Mouse (Mus musculus): ENCODE results near the gene Cmtm1. TPM values are rescaled to one million over a fixed set of nuclear protein-coding genes. Genes with fewer than 3 reads are reported as not detected.
"Not testable (repeated sequence)": the region's sequence is repeated elsewhere in the genome, so short reads cannot be mapped to it uniquely, and the experiment has no call there.

Gene Cmtm1
- total RNA-seq (2022), result under 1 TPM in 3 of 4 experiments, not detected in 1; 0.24 to 0.40 (median 0.26) TPM

- peak; percentile 90 for DNase-seq
These were observed at the start of gene Cmtm1, which contains the start of gene Gm45711 for GRCm38 (mm10) chr8:104309441-104310155. Cmtm1 (minus strand) TSS chr8:104310145. Gm45711 (minus strand) TSS chr8:104310081.

GRCm38 (mm10) chr8:104358637-104359036, 48.7 kb upstream of the Cmtm1 start:
- no peak for DNase-seq

- no peak for DNase-seq
These were observed 44.6 kb upstream of the Cmtm1 start for GRCm38 (mm10) chr8:104354504-104354903.

- DNase-seq, result no peak
These were observed 43.2 kb upstream of the Cmtm1 start for GRCm38 (mm10) chr8:104353186-104353585.

GRCm38 (mm10) chr8:104350047-104350446, 40.1 kb upstream of the Cmtm1 start:
- no peak for DNase-seq

- no peak for DNase-seq
These were observed 39.0 kb upstream of the Cmtm1 start for GRCm38 (mm10) chr8:104348971-104349370.

- no peak for DNase-seq
These were observed 36.8 kb upstream of the Cmtm1 start for GRCm38 (mm10) chr8:104346706-104347105.

GRCm38 (mm10) chr8:104344622-104345021, 34.7 kb upstream of the Cmtm1 start:
- no peak for DNase-seq

GRCm38 (mm10) chr8:104343957-104344356, 34.0 kb upstream of the Cmtm1 start:
- DNase-seq, result peak; percentile 80

- no peak for DNase-seq
These were observed 32.5 kb upstream of the Cmtm1 start for GRCm38 (mm10) chr8:104342426-104342825.

GRCm38 (mm10) chr8:104341678-104342077, 31.7 kb upstream of the Cmtm1 start:
- no peak for DNase-seq

GRCm38 (mm10) chr8:104341106-104341561, 31.2 kb upstream of the Cmtm1 start:
- peak; percentile 73 for DNase-seq

GRCm38 (mm10) chr8:104340233-104341105, 30.5 kb upstream of the Cmtm1 start:
- peak; percentile 80 for DNase-seq

GRCm38 (mm10) chr8:104339983-104340232, 30.0 kb upstream of the Cmtm1 start:
- no peak for DNase-seq

- DNase-seq, result no peak
These were observed 29.5 kb upstream of the Cmtm1 start, which contains the start of gene Cmtm3 for GRCm38 (mm10) chr8:104339229-104339982. Cmtm3 (plus strand) TSS chr8:104339410.

GRCm38 (mm10) chr8:104337890-104338289, 27.9 kb upstream of the Cmtm1 start:
- DNase-seq, result no peak

GRCm38 (mm10) chr8:104336806-104337205, 26.9 kb upstream of the Cmtm1 start:
- no peak for DNase-seq

- no peak for DNase-seq
These were observed 24.3 kb upstream of the Cmtm1 start for GRCm38 (mm10) chr8:104334196-104334595.

GRCm38 (mm10) chr8:104333786-104334185, 23.8 kb upstream of the Cmtm1 start:
- DNase-seq, result no peak

GRCm38 (mm10) chr8:104332665-104333631, 23.0 kb upstream of the Cmtm1 start:
- DNase-seq, result no peak

- DNase-seq, result not testable (repeated sequence)
These were observed 12.0 kb upstream of the Cmtm1 start, which contains the start of gene Cmtm2b for GRCm38 (mm10) chr8:104321930-104322329. Cmtm2b (plus strand) TSS chr8:104322230.

Measured in adrenal gland, adult 8-10 months (tissue).